Mouse (Mus musculus) heart, postnatal 10 days (tissue): ENCODE measurements around the gene Fcrls. TPM values are rescaled to one million over a fixed set of nuclear protein-coding genes. Genes with fewer than 3 reads are reported as not detected.

Experiments used
- DNase-seq, 2 experiments: peaks; one replicate each; pipeline ENCODE4 v3.0.0; 2021
- intact Hi-C: fragments of 180-260 bp; cut with DNase I; formaldehyde crosslinking; loops from one replicate; pipeline ENCODE4 v1.15.1; 2025
- total RNA-seq, 2 experiments: library from RNA; stranded (reverse); gene quantifications; 2 replicates each; pipeline ENCODE4 v1.2.3; 2021

The Fcrls gene
- total RNA-seq, result 10 to 100 TPM in 1 of 2 experiments, 1 to 10 TPM in 1; 9.7 to 10.2 TPM

DNA sequence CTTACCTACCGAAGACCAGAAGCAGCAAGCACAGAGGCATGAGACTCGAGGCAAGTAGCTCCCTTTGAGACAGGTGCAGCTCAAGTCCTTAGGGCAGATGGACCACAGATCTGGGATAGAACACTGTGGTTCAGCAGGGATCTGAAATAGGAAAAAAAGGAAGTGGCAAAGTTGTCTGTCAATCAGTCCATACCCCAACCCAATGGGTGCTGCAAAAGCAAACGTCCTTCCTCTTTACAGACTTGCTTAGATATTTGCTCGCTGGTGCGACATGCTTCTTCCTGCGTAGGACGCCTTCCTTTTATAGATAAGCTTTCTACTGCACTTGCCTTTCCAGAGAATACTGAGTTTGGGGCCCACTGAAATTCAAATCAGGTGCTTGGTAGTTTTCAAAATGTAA, at the start of gene Fcrls:
Gene Fcrls, minus strand, starts transcription at position 303 of the 400 bp plus-strand sequence.
- DNase-seq, result no peak

DNA sequence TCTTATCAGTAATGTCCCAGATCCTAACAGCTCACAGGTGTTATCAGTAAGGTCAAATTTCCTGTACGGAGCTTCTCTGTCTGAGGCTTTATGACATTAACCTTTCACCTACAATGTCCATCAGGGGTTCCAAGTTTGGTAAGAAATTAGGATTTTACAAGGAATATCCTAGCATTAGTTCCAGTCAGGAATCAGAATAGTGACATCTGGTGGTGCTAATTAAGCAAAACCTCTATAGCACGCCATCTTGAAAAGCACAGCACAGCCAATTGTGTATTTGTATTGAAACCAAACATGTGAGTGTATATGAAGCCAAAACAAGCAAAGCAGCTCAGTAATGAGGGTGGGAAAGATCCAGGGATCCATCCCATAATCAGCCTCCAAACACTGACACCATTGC, 46.4 kb upstream of the Fcrls start:
- DNase-seq, result no peak
- intact Hi-C loops, result loop anchor here (1.0 to 10.0 kb wide), 2 partner anchors 67 to 275 kb away; no protein-coding TSS in a partner anchor

More for the DNA sequence above, at the start of gene Fcrls:
- intact Hi-C loops, result no loop called here

DNA sequence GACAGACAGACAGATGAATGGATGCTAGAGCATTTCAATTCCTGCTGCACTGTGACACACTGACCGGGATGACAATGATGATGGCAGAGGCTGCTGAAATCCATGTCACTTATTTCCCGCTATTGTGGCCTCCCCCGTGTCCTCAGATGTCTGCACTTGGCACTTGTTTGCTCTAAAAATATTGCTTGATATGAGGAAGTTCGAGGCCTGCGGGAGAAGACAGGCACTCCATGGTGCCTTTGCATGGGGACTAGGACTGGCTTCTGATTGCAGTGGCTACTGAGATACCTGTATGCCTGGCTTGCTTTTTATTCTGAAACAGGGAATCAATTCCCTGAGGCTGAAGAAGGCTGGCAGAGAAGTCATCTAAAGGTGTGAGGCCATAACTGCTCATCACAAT, 36.4 kb upstream of the Fcrls start:
- intact Hi-C loops, result loop anchor here (10.0 kb wide), 1 partner anchor 265 kb away; no protein-coding TSS in a partner anchor
- DNase-seq, result no peak

DNA sequence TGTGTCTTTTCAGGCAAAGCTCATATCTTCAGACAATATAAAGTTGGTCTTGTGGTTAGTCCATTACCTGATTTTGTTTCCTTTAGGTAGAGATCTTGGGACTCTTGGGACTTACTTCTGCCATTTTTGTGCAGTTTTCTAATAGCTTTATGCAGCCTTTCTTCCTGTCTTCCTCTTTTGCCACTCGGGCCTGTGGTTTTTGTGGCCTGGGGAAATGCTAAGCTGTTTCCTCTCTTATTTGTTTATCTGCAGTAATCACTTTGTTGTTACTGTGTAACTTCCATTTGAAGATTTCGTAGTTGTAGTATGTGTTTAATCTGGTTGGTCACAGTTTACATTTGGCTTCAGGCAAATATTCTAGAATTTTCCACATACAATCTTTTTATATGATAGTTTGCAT, 10.8 kb upstream of the Fcrls start:
- intact Hi-C loops, result no loop called here
- peak in 1 of 2 experiments; percentile 11 for DNase-seq

DNA sequence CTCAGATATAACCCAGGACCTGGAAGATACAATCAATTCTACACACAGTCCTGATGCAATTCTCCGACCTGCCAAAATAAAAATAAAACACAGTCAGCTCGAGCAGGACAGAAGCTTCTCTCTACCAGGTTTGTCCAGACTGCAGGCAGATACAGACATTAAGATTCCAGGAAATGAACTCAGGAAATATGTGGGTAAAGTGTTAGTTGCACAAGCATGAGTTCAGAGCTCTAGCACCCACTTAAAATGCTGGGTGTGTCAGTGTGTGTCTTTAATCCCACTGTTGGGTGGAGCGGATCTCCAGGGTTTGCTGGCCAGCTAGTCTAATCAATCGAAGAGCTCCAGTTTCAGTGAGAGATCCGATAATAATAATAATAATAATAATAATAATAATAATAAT, 3.0 kb upstream of the Fcrls start:
- no peak for DNase-seq
- intact Hi-C loops, result no loop called here

DNA sequence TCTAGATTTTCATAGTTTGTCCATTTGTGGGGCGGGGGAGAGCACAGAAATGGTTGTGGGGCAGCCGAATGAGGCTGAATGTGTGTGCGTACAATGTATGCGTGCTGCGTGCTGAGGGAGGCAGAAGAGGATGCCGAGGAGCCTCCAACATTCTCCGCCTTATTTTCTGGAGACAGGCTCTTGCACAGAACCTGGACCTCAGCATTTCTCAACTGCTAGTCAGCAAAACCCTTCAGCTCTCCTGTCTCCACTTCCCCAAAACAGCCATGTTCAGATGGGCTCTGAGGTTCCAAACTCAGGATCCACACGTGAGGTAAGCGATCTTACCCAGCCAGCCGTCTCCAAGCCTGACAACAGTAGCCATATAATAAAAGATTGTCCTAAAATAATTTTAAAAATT, 8.3 kb downstream of the Fcrls start:
- no peak for DNase-seq
- intact Hi-C loops, result no loop called here

DNA sequence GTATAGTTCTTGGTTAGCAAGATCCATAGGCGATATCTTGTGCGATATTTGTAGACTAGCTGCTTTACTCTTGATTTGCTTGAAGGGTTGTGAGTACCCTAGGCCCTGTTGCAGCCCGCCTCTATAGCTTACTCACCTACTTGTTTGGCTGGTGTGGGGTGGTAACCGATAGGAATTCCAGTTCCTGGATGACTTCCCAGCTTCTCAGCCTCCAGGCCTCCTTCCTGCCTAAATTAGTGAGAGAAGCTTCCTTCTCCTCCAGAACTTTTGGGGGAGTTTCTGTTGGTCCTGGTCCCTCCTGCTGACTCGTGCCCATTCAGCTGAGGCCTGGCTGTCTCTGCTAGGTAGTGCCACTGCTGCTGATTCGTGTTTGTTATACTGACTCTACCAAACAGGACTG, 14.0 kb downstream of the Fcrls start:
- intact Hi-C loops, result loop anchor here (5.0 kb wide), 1 partner anchor 73 kb away; no protein-coding TSS in a partner anchor

DNA sequence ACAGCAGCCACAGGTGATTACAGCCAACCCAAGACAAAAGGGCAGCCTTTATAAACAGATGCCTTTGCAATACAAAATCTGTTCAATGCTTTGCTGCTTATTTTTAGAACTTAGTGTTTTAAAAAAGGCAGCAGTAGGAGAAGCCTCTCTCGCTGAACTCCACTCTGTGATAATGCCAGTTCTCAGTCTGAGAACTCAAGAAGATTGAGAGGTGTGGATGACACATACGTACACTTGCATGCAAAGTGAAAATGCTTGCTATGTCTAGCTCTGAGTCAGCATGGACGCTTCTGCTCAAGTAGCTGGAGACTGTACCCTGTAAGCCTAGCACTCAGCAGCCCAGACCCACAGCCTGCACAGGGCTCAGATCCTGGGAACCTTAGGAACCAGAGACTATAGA, 16.2 kb downstream of the Fcrls start:
- intact Hi-C loops, result loop anchor here (5.0 kb wide), 1 partner anchor 75 kb away; no protein-coding TSS in a partner anchor
- no peak for DNase-seq

More for the DNA sequence above, 14.0 kb downstream of the Fcrls start:
- no peak for DNase-seq

DNA sequence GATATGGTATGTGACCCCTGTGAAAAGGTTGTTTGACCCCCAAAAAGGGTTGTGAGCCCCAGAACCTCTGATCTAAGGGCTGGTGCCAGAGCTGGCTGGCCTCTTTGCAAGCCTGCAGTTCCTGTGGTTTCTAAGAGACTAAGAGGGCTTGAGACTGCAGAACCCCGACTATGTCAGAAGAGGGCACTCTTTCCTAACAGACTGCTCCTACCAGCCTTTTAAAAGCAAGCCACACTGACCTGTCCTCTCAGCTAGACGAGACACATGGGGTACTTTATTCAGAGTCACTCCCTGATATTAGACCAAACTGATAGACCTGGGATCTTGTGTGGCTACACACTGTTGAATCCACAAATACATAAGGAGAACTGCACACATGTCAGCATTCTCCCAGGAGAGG, 19.9 kb downstream of the Fcrls start:
- DNase-seq, result peak; percentile 54 to 63
- intact Hi-C loops, result loop anchor here (1.0 to 5.0 kb wide), 6 partner anchors 67 to 319 kb away; no protein-coding TSS in a partner anchor

DNA sequence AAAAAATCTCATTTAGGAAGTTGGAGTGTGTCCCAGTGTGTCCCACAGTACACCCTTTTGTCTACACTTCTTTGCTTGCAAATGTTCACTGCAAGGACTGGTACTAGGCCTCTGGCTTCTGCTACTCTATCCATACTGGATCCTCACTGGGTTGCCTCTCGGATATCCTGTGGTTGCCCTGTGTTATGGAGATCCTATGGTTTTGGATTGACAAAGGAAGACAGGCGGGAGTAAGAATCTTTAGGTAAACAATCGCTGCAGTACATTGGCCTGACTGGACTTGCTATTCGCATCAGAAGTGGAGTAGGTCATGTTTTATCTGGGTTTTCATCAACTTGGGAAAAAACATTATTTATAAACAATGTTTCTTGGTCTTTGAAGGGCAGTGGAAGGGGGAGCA, 22.6 kb downstream of the Fcrls start:
- no peak for DNase-seq
- intact Hi-C loops, result loop anchor here (5.0 kb wide), 2 partner anchors 149 to 166 kb away; no protein-coding TSS in a partner anchor

DNA sequence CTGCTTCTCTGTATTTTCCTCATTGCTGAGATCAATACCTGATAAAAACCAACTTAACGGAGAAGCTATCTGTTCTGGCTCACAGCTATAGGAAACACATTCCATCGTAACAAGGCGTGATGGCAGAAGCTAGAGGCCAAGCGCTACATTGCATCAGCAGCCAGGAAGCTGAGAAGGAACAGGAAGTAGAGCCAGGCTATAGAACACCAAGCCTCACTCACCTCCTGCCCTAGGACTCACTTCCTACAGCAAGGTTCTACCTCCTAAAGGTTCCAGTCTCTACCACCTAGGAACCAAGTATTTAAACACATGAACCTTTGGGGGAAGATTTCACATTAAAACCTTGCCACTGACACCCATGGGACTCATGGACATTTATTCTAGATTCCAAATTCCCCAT, 39.9 kb downstream of the Fcrls start:
- intact Hi-C loops, result no loop called here
- no peak for DNase-seq

DNA sequence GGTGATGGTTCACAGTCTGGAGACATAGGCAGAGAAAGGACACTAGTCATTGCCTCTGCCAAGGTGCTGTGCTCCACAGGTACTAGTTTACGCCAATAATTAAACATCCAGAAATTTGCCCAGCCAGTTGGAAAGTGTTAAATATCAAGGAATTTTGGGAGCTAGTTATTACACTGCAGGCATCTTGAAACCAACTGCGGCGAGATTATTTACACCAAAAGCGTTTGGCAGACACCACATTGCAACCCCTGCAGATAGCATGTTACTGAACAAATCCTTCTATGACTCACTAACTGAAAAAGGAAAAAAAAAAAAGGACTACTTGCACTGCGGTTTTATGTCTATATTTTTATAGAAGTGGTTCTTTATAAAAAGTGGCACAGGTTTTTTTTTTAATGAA, 41.2 kb downstream of the Fcrls start:
- intact Hi-C loops, result no loop called here
- DNase-seq, result no peak

DNA sequence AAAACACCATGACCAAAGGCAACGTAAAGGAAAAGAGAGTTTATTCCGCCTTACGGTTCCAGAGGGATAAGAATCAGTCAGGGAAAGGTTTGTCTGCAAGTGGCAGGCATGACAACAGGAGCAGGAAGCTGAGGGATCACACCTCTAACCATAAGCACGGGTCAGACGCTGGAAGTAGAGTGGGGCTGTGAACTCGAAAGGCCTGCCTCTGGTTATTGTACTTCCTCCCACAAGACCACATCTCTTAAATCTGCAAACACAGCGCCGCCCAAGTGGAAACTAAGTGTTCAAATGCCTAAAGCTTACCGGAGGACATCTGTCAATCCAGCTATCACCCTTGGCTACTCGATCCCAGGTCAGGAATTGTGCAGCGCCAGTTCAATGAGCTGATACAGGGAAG, 48.4 kb downstream of the Fcrls start:
- intact Hi-C loops, result no loop called here
- no peak for DNase-seq

DNA sequence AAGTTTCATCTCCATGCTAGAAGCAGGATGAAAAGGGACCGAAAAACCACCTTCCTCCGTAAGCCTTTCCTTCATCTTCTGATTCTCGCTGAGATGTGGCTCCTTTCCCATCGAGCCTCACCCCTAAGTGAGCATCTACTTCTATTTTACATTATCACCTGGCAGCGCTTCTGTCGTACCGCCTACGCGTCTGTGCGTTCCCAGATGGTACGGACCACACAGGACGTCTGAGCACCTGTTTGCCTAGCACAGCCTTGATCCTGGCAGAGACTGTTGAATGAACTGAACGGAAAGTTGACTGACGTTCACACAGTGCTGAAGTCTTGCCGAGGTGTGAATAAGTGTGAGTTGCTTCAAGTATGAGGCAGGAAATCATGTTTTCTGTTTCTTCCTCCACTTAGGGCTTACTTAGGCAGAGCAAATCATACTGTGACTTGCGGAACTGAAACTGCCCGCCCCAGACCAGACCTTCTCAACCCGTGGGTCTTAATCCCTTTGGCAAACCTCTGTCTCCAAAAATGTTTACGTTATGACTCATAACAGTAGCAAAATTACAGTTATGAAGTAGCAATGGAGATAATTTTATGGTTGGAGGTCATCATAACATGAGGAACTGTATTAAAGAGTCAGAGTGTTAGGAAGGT, 49.2 kb downstream of the Fcrls start:
- intact Hi-C loops, result no loop called here
- no peak for DNase-seq

DNA sequence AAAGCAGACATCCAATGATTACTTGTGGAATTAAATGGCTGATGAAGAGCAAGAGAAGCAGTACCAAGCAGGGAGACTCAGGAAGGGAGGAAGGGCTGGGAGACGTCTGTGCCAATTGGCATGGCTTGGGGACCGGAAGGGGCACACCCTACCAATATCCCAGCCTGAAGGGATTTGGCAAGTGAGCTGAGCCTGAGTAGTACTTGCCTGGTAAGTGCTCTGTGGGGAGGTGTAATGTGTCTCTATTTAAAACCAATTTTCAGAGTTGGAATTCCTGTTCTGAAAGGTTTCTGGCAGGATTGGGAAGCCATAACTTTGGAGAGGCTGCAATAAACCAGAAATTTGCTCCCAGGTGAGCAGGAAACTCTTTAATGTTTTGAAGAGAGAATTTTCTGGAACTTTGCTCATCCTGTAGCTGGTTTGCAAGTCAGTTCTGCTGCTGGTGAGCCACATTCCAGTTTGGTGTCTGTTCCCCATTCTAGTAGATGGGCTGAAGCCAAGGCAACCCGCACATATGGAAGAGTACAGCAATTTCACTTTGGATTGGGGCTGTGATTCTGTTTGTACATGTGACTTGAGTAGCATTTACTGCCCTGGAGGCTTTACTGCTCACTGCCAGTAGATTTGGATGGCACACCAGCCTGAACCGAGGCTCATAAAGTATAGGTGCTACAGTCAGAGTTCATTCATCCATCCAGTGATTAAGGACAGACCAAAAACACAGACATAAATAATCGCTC, 57.0 kb downstream of the Fcrls start:
- no peak for DNase-seq
- intact Hi-C loops, result no loop called here

Other genes starting within 250 kb of the Fcrls start
- 10 to 100 TPM; 12.8 to 14.8 TPM for gene Kirrel, start 89.0 kb downstream of the Fcrls start, total RNA-seq
- gene Cd5l, start 94.1 kb upstream of the Fcrls start, total RNA-seq, result under 1 TPM in 1 of 2 experiments, not detected in 1; 0.30 TPM
- gene Fcrl1, start 112.6 kb upstream of the Fcrls start, total RNA-seq, result under 1 TPM in 1 of 2 experiments, not detected in 1; 0.32 TPM
- gene Fcrl5, start 172.0 kb upstream of the Fcrls start, total RNA-seq, result not detected